Mouse (Mus musculus) liver, postnatal 0 days (tissue): ENCODE data around the gene Rgs7.

ENCODE experiments used
- CTCF ChIP-seq: sonication (generic); IDR thresholded peaks from 2 replicates; pipeline ENCODE4 v1.5.1; 2016; ENCODE audit warnings: antibody characterized with exemption, low read depth
- EP300 ChIP-seq: IDR thresholded peaks from 2 replicates; pipeline ENCODE4 v1.6.1; 2016; ENCODE audit warnings: antibody characterized with exemption, low read depth, mild to moderate bottlenecking

- no peak for TF ChIP-seq EP300
- no peak for TF ChIP-seq CTCF
Observed at GRCm38 (mm10) chr1:175524626-175525294, 32.5 kb upstream of the Rgs7 start.
